Mouse (Mus musculus) layer of hippocampus, postnatal 25 days (tissue): Measurements from ENCODE around the gene Dlg2. TPM values are rescaled to one million over a fixed set of nuclear protein-coding genes. Genes with fewer than 3 reads are reported as not detected.

Source experiments
- DNase-seq, 2 experiments: peaks; one replicate each; pipeline ENCODE4 v3.0.0; 2022; ENCODE audit warnings: mixed read lengths in 2 of 2, low spot score in 1 of 2; ENCODE audit errors: extremely low spot score in 1 of 2
- total RNA-seq, 2 experiments: library from RNA; stranded (reverse); gene quantifications; 2 replicates each; pipeline ENCODE4 v1.2.3; 2021

Gene Dlg2
- total RNA-seq, 2 experiments from 2014 or later = 264 to 282 TPM

DNA sequence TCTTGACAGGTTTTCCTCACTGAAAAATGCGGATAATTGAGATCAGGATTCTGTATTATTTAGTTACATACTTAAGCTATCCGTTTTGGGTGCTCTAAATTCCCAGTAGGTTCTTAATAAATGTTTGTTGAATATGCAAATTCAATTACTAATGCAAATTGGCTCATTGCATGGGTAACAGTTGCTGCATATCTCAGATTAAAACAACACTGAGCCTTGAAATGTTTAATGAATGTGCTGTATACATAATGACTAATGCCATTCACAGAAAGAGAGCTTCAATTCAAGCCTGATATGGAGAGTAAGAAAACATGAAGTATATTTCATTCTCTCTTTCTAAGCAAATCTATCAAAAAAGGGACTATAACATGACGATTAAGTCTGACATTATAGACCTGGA lies 1039.8 kb downstream of the Dlg2 start:
- DNase-seq = no peak

DNA sequence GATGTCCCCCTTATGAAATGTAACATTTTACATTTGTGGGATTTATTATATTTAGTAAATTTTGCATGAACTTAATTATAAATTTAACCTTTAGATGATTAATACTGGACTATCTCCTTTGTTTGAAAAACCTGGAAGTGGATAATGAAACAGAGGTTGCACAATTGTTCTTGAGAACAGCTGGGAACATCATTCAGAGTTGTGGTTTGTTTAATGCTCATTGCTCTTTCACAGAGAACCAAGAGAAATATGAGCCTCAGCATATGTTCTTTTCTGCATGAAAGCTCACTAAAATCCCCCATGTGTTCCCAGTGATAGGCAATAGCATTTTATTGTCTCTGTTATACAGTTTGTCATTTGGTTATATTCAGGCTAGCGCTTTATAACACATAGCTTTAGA lies 1049.4 kb downstream of the Dlg2 start:
- DNase-seq = no peak

DNA sequence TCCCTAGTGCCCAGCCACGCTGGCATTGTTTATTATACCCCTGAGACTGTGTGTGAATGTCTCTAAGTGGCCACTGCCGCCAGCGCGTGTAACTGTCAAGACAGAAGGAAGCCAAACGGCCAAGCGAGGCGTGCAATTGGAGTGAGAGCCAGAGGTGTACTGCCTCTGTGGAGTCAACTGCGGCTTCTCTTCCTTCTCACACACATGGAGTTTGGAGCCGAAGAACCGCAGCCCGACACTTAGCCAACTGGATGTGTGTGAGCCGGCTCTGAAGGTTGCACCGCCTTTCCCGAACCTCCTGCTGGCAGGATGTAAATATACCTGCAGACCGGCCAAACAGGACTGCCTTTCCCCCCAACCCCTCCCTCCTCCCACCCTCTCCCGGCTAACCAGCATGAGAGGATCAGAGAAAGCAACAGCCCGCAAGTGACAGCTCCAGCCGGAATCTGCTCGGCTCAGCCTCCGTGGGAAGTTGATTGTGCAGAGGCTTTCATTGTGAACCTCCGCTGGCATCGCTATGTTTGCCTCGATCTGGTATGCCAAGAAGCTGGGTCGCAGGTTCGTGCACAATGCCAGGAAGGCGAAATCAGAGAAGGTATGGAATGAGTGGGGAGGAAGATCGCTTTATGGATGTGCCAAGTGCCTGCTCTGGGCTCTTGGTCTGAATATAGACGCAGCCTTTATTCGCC lies 1066.3 kb downstream of the Dlg2 start:
- DNase-seq = peak; percentile 30 to 53

DNA sequence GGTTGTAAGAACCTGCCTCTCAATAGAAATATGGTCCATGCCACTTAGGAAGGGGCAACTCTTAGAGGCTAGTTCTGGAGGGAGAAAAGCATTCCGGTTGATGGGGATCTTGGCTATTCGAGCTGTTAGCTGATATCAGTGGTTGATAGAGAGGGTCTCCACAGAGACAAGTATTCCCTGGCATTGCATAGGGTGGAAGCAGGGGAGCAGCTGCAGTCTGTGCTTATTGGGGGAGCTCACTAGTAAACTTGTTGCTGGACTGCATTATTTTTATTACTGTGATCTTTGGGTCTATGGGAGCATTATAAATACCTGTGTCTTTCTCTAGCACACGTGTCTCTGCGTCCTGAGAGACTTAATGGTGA lies 1066.8 kb downstream of the Dlg2 start:
- no peak for DNase-seq

DNA sequence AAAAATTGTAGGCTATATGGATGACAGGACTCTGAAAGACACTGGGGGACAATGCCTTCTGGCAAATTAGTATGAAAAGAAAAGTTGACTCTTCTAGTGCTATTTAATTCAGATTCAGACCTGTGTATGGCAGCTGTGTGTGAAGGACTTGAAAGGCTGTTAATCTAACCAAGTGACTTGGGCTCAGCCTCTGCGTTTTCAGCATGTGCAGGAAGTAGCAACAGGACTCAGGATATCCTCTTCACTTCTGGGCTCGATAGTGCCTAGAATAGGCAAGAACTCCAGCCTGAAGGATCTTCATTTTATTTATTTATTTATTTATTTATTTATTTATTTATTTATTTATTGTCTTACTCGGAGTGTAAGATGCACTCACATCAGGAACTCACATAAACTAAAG lies 1068.1 kb downstream of the Dlg2 start:
- DNase-seq = no peak

DNA sequence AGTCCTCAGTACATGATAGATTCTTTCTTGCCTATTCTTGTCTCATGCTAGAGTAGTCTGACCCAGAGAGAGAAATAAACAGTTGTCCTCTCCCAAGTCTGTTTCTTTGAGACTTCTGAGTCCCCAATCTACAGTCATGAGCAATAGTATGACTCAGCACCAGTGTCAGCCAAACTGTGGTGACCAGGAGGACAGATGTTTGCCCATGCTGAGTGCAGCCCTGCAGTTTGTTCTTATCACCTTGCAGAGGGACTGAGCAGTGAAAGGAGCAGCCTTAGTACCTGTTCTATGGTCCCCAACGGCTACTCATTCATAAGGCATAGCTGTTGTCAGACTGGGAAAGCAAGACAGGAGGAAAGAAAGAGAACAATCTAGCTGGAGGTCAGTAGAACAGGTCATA lies 1072.3 kb downstream of the Dlg2 start:
- no peak for DNase-seq

DNA sequence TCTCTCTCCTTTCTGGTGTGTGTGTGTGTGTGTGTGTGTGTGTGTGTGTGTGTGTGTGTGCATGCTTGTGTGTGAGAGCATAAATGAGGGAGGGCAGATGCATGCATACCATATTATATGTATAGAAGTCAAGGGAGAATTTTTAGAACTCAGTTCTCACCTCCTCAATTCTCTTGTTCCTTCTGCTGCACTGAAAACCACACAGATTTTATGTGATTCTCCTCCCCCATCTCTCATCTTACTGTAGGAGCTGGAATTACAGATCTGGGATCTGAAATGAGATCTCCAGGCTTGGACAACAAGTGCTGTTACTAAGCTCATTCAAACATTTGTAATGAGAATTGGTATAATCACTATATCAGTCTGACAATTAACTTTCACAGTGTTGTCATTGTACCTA lies 1081.1 kb downstream of the Dlg2 start:
- DNase-seq = no peak

DNA sequence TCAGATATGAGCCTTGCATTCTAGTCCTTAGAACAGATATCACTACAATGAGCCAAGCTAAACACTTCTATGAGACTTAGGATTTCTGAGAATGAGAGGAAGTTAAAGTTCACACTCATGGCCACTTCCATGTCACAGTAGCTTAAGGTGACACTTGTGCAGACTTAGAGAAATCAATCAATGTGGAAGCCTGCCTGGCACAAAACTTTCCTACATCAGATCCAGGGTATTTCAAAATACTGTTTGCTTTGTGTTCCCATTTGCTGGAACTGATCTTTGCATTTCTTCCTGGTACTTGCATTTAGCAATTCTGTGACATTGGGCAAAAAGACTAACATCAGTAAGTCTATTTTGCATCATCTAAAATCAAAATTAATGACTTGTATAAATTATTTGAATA lies 1091.0 kb downstream of the Dlg2 start:
- DNase-seq = no peak

DNA sequence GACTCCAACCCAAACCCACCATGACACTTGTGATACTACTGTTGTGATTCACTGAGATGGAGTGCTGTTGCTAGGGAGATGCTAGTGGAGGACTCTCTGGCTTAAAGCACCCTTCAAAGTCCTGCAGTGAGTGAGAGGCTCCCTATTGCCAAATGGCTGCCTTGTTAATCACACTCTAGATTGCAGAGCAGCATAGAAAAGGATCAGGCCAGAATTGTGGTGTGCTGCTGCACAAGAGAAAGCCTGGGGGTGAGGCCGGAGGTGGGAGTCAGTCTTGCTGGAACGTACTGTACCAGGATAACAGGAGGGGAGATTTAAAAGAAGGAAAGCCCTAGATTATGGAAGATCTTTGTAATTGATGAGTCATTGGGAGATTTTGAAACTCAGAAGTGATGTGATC lies 1094.5 kb downstream of the Dlg2 start:
- DNase-seq = no peak

DNA sequence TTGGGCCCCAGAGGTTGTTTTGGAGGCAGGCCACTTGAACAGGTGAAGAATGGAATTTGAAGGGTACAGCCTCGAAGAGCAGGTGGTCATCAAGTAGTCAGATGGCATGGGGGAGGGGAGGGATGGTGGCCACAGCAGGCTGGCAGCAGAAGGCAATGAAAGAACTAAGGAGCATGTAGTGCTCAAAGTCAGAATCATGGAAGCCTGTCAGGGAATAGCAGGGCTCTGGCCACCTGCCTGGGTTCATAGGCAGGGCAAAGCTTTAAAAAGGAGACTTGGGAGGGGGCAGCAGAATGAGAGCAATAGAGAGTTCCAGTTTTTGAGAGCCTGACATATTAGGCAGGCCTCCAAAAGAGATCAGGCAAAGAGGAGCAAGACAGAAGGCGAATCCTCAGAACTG lies 1096.2 kb downstream of the Dlg2 start:
- DNase-seq = no peak

DNA sequence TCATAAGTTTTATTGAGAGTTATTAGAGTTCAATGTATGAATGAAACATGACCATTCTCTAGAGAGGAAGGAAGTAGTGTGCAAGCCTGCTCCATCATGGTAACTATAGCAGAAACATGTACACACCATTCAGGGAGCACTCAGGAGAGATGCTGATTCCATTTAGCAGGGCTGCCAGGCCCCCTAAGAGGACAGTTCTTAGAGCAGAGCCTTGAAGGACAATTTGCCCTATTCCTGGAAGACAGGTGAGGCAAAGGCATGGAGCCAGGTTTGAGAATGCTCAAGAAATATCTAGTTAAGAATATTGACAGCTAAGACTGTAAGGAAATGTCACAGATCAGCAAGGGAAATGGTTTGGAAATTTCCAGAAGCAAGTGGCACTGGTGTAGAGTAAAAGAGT lies 1096.8 kb downstream of the Dlg2 start:
- DNase-seq = no peak

DNA sequence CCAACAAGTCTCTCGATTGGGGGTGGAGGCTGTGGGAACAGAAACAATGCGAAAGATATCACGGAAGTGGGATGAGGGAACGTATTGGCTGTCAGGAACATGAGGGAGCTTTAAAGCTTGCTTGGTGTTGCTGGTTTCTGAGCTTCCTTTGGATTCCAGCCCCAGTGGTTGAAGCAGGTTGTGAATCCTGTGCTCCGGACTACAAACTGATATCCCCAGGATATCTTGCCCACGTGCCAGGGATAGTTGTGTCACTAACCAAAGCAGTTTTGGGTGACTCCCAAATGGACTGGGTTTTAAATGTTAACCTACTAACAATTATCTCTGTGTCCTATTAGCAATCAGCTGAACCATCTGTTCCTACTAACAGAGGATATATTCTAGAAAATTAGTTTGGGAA lies 1099.7 kb downstream of the Dlg2 start:
- no peak for DNase-seq

DNA sequence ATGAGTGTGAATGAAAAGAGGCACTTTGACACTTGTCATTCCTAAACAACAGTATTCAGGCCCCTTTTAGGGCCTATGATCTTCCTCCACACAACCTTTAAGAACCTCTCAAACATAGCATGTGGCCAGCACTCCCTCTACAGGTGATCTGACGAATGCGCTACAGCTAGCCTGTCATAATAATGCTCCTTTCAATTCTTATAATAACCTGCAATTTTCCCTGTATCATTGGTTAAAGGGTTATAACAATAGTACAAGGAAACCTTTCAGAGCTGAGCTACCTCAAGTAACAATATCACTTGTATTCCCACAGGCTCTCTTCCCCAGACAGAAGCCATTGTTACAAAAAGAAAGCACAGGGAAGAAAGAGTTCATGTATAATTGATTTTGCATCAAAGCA lies 1105.7 kb downstream of the Dlg2 start:
- DNase-seq = no peak

DNA sequence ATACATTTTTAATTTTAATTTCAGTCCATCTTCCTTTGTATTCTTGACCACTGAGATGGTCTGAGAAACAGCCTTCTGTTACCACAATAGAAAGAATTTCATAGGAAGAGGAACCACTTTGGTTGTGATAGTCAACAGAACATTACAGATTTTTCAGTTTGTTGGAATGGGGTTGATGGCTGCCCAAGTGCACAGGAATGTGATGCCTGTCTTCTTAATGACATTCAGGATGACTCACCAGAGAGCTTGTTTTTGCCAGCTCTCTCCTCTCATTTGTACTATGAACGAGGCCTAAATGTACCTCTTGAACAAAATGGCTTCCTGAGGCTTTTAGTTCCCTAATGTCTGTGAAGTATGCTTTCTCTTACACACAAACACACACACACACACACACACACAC lies 1107.1 kb downstream of the Dlg2 start:
- no peak for DNase-seq

DNA sequence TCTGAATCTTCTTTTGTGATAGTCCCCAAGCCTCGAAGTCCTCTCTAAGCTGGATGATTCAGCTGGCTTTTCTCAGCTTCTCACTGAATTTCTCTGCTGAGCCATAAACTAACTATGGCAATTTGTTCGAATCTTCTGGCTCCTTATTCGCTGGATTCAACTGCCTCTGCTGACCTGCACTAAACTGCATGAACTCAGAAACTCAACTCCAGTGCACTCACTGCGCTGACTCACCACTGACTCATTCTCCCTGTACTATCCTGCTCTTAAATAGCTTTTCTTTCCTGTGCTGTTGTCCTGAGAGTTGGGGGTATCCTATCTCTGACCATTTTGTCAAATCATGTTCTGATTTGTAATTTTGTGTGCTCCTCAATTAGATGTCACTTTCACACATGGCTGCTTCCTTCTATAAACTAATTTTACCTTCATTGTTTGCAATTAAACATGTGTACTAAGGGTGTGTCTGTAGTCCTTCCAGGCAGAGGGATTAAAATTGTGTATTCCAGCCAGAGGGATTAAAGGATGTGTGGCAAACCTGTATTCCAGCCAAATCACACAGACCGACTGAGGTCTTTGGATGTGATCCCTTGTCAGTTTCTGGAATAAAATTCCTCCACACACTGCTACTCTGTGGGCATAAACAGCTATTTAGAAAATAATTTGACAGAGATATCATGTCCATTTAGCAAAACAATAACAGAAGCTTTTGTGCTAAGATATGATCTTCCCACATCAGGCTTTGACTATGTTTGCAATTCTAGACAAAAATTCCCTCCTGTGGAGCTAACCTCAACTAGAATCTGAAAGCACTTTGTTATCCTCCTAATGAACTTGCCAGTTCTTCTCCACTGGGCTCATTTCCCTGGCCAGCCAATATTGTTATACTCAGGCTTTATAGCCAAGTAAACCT lies 1115.0 kb downstream of the Dlg2 start:
- no peak for DNase-seq

DNA sequence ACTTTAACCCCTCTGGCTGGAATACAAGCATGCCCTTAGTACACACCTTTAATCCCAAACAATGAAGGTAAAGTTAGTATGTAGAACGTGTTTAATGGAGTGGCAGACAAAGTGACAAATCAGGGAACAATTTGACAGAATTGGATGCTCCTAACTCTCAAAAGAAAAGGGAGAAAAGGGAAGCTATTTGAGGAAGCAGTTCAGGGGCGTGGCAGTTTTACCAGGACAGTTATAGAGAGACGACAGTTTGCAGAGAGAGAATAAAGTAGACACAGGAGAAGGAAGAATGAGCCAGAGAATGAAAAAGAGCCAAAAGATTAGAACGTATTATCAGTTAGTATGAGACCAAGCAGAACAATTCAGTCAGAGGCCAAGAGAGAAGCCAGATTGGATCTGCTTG lies 1122.1 kb downstream of the Dlg2 start:
- DNase-seq = no peak

DNA sequence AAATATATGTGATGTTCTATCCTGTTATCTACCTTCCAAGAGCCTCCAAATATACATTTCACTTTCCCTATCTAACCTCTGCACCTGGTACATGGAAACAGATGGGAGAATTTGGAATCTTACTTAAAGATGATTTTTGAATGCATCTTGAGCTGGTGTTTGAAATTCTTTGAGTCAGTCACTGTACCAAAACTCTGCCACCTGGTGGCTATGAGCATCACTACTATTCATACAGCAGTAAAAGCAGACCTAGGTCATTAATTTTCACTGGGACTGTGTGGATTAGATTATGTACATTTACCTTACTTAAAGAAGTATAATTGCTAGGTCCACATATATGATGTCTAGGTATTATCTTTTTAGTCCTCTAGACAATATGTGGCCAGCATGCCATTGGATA lies 1124.8 kb downstream of the Dlg2 start:
- no peak for DNase-seq

DNA sequence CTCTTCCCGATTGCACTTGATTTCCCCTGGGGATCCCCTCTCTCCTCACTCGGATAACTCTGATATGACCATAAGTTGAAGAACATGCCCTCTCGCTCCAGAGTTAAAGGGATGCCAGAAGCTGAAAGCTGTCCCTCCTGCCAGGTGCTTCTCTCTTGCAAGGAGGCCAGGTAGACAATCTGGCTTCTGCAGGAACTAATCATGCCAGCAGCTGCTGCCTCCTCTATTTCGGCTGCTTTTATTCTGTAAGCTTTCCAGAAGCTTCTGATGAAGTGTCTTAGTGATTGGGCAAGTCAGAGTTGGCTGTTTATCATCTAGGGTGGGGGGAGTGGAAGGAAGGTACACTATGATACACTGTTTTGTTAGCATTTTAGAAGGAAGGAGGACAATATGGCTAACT lies 1127.1 kb downstream of the Dlg2 start:
- no peak for DNase-seq

DNA sequence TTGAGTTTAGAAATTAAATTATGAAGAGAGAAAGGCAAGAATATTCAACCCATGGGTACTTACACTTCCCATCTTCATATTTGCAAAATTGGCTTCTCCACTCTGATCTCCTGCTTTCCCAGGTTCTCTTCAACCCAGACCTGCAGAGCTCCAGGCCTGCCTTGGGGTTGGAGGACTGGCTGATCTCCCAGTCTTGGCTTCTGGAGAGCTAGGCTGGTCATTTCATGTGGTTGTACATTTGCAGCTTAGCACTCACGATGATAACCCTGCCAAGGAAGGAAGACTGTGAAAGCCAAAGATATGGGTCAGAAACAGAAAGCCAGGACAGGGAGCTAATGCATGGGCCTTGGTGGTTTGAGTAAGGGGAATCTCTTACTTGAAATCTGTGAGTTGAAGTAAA lies 1176.6 kb downstream of the Dlg2 start:
- no peak for DNase-seq

DNA sequence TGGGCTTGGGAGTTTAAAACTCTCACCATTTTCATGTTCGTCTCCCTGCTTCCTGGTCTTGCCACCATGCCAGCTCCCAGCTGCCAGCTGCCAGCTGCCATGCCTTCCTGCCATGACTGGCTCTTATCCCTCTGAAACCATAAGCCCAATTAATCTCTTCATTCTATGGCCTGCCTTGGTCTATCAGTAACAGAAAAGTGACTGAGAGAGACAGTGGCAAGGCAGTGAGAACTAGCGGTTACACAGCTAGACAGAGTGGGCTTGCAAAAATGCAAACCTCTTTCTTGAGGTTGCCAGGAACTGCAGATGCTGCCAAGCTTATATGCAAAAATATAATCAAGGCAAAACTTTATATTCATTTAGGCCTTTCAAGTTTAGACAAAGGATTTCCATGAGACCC lies 1183.0 kb downstream of the Dlg2 start:
- no peak for DNase-seq

DNA sequence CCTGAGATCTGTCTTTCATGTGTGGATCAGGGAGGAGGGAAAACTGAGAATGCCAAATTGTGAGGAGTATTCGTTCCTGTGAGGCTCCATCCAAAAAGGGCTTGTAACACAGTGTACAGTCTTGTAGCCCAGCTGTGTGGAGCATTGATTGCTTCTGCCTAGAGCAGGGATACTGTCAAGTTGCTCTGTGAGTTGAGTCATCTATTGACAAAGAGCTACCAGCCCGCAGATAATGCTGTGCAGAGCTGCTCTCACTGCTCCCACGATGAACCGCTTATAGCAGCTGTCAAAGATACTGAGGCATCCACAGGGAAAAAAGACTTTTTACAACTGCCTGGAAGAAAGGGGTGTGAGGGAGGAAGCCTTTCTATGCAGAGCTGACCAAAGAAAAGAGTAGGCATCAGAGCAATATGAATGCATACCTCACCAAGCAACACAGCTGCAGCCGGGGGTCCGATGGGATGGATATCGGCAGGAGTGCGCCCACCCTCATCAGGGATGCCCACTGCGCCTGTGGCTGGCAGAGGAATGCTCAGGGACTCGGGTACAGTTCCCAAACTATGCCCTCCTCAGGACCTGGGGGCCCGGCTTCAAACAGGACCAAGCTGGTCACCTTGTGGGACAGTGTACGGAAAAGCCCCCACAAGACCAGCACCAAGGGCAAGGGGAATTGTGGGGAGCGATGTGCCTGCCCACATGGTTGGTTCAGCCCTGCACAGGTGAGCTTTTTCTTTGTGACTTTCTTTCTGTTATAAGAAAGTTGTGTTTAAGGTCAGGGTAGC lies 1196.0 kb downstream of the Dlg2 start:
- DNase-seq = peak in 1 of 2 experiments; percentile 26
